In genomic region chr6:43295908-43296307, GRCm38 (mm10) we compare ENCODE assay signal across 13 mouse cellular contexts. TPM values are rescaled to one million over a fixed set of nuclear protein-coding genes. Genes with fewer than 3 reads are reported as not detected.
DNase-seq lines count a peak whose midpoint lies in the region; ATAC-seq lines count a peak whose summit lies in the region.
"Had no signal": no experiment of that assay in that cellular context is flagged by ENCODE, and none has a peak within 500 bp of the region (broad histone marks: within the 10 kb centered on the region; RNA-seq: fewer than 3 reads in every experiment).

No protein-coding gene starts in this region.

- DNase-seq in embryo, embryonic 10 days (ENCODE audit: low spot score), result peak; percentile 4
- DNase-seq in embryo, embryonic 9.5 days (ENCODE audit: extremely low spot score), result no peak
- DNase-seq in kidney, adult 11 months, result no peak
- peak; percentile 9 for DNase-seq in right cerebral cortex, postnatal 25 days
- no peak for DNase-seq in right cerebral cortex, adult 18-20 months
- DNase-seq in midbrain, embryonic 10.5 days (ENCODE audit: low spot score), result no peak
- DNase-seq: adrenal gland, postnatal 14 days; gastrocnemius, postnatal 14 days; kidney, adult 18-20 months had no signal

- WGBS in kidney, embryonic 15.5 days, result 28% methylated on average over 5 of the region's 5 CpGs
- WGBS in midbrain, embryonic 10.5 days, result 58% methylated on average over 5 of the region's 5 CpGs

- peaks cover 31% of the 10 kb centered on the region for H3K4me1 ChIP-seq in kidney, embryonic 15.5 days
- peaks cover 10% of the 10 kb centered on the region for H3K4me1 ChIP-seq in midbrain, embryonic 10.5 days

- H3K36me3 ChIP-seq in kidney, embryonic 15.5 days, result no peaks in the 10 kb centered on the region
- H3K36me3 ChIP-seq in midbrain, embryonic 10.5 days, result no peaks in the 10 kb centered on the region
- H3K36me3 ChIP-seq: embryonic facial prominence, embryonic 13.5 days; midbrain, embryonic 12.5 days had no signal

- H3K4me3 ChIP-seq in kidney, embryonic 15.5 days (replicated peaks), result no peak overlapping the region
- no peak overlapping the region for H3K4me3 ChIP-seq in midbrain, embryonic 10.5 days
- H3K4me3 ChIP-seq: embryonic facial prominence, embryonic 13.5 days; midbrain, embryonic 12.5 days had no signal

- H3K4me2 ChIP-seq in kidney, embryonic 15.5 days, result no peak overlapping the region
- H3K4me2 ChIP-seq: embryonic facial prominence, embryonic 13.5 days; midbrain, embryonic 12.5 days had no signal

- H3K9me3 ChIP-seq in kidney, embryonic 15.5 days (replicated peaks), result no peaks in the 10 kb centered on the region
- no peaks in the 10 kb centered on the region for H3K9me3 ChIP-seq in midbrain, embryonic 10.5 days (replicated peaks)
- H3K9me3 ChIP-seq: embryonic facial prominence, embryonic 13.5 days; midbrain, embryonic 12.5 days had no signal

- H3K27ac ChIP-seq in kidney, embryonic 15.5 days, result no peak overlapping the region
- no peak overlapping the region for H3K27ac ChIP-seq in midbrain, embryonic 10.5 days (replicated peaks)
- H3K27ac ChIP-seq: embryonic facial prominence, embryonic 13.5 days; midbrain, embryonic 12.5 days had no signal

- peak; percentile 31; the same call in 1 of the 2 replicates for ATAC-seq in kidney, embryonic 15.5 days (replicated peaks; ENCODE audit: low FRiP score)
- ATAC-seq in megakaryocyte-erythroid progenitor cell, adult 5-6 weeks (replicated peaks; ENCODE audit: low FRiP score, low TSS enrichment, poor library complexity, severe bottlenecking), result peak; percentile 57; the same call in 1 of the 2 replicates

- no peaks in the 10 kb centered on the region for H3K27me3 ChIP-seq in kidney, embryonic 15.5 days
- H3K27me3 ChIP-seq in midbrain, embryonic 10.5 days (ENCODE audit: low read depth, poor library complexity, severe bottlenecking), result no peaks in the 10 kb centered on the region
- H3K27me3 ChIP-seq: midbrain, embryonic 12.5 days had no signal

- no peak overlapping the region for H3K9ac ChIP-seq in kidney, embryonic 15.5 days
- H3K9ac ChIP-seq: embryonic facial prominence, embryonic 13.5 days; midbrain, embryonic 12.5 days had no signal

RNA-seq across cellular contexts. Expression of gene Nobox, which starts 13.4 kb away (rescaled TPM):
- not detected in 2 replicates for polyA plus RNA-seq in kidney, embryonic 15.5 days (2015; fragmentation: Nextera tagmentation; extraction: Ambion mirVana)
- total RNA-seq in megakaryocyte-erythroid progenitor cell, adult 5-6 weeks (2014; fragmentation: Nextera tagmentation), result not detected in 2 replicates
- total RNA-seq in megakaryocyte-erythroid progenitor cell, adult 5-6 weeks (2017), result not detected in 2 replicates
- polyA plus RNA-seq in midbrain, embryonic 10.5 days (2016; fragmentation: Nextera tagmentation; extraction: Ambion mirVana), result not detected in 2 replicates
- total RNA-seq: adrenal gland, postnatal 14 days; gastrocnemius, postnatal 14 days had no signal
- polyA plus RNA-seq: embryonic facial prominence, embryonic 13.5 days; midbrain, embryonic 12.5 days had no signal

RNA-seq across cellular contexts. Expression of gene Arhgef5, which starts 30.5 kb away (rescaled TPM):
- 13.9 and 16.7 TPM in 2 replicates for polyA plus RNA-seq in kidney, embryonic 15.5 days (2015; fragmentation: Nextera tagmentation; extraction: Ambion mirVana)
- 1.9 and 2.4 TPM in 2 replicates for total RNA-seq in megakaryocyte-erythroid progenitor cell, adult 5-6 weeks (2014; fragmentation: Nextera tagmentation)
- total RNA-seq in megakaryocyte-erythroid progenitor cell, adult 5-6 weeks (2017), result 0.89 and 1.3 TPM in 2 replicates
- polyA plus RNA-seq in midbrain, embryonic 10.5 days (2016; fragmentation: Nextera tagmentation; extraction: Ambion mirVana), result 2.5 and 2.9 TPM in 2 replicates

Comparison
In these comparisons a context has a peak if more than half of its experiments do, and no peak if none do; other contexts are left out.
1. DNase-seq: peak in embryo, embryonic 10 days (single experiment) and right cerebral cortex, postnatal 25 days (single experiment); none in embryo, embryonic 9.5 days (single experiment), kidney, adult 11 months (single experiment), right cerebral cortex, adult 18-20 months (single experiment) and midbrain, embryonic 10.5 days (single experiment).